Mouse (Mus musculus) thymus, postnatal 14 days (tissue): Measurements from ENCODE around the gene Hist1h2bh.
"Not testable (repeated sequence)": the region's sequence is repeated elsewhere in the genome, so short reads cannot be mapped to it uniquely, and the experiment has no call there.

Source experiments
- DNase-seq: peaks from one replicate; pipeline ENCODE4 v3.0.0; 2021

The Hist1h2bh gene

GRCm38 (mm10) chr13:23573034-23573897, 30.1 kb upstream of the Hist1h2bh start:
- peak; percentile 44 for DNase-seq

GRCm38 (mm10) chr13:23572218-23573033, 29.2 kb upstream of the Hist1h2bh start:
- no peak for DNase-seq

- peak; percentile 24 for DNase-seq
These were observed 28.5 kb upstream of the Hist1h2bh start for GRCm38 (mm10) chr13:23571504-23572217.

- DNase-seq: peak; percentile 79
These were observed 27.9 kb upstream of the Hist1h2bh start, which contains the start of the genes Hist1h2ae and Hist1h2bg for GRCm38 (mm10) chr13:23571022-23571503. TSS of gene Hist1h2ae (minus strand) at chr13:23571220. TSS of gene Hist1h2bg (plus strand) at chr13:23571396.

GRCm38 (mm10) chr13:23570261-23571021, 27.2 kb upstream of the Hist1h2bh start:
- not testable (repeated sequence) for DNase-seq

GRCm38 (mm10) chr13:23564482-23564881, 21.3 kb upstream of the Hist1h2bh start:
- DNase-seq: no peak

GRCm38 (mm10) chr13:23562699-23563462, 19.7 kb upstream of the Hist1h2bh start:
- DNase-seq: no peak

- DNase-seq: peak; percentile 90
These were observed 18.9 kb upstream of the Hist1h2bh start, which contains the start of gene Hist1h3e for GRCm38 (mm10) chr13:23561883-23562659. TSS of gene Hist1h3e (minus strand) at chr13:23562369.

GRCm38 (mm10) chr13:23561531-23561882, 18.3 kb upstream of the Hist1h2bh start:
- not testable (repeated sequence) for DNase-seq

- not testable (repeated sequence) for DNase-seq
These were observed 17.5 kb upstream of the Hist1h2bh start for GRCm38 (mm10) chr13:23560699-23561098.

GRCm38 (mm10) chr13:23556906-23557305, 13.7 kb upstream of the Hist1h2bh start:
- no peak for DNase-seq

- peak; percentile 76 for DNase-seq
These were observed 12.7 kb upstream of the Hist1h2bh start for GRCm38 (mm10) chr13:23555839-23556416.

- peak; percentile 93 for DNase-seq
These were observed 12.0 kb upstream of the Hist1h2bh start for GRCm38 (mm10) chr13:23554925-23555838.

GRCm38 (mm10) chr13:23554393-23554792, 11.2 kb upstream of the Hist1h2bh start:
- DNase-seq: no peak

- DNase-seq: no peak
These were observed 9.8 kb upstream of the Hist1h2bh start, which contains the start of gene Hist1h1d for GRCm38 (mm10) chr13:23552962-23553361. TSS of gene Hist1h1d (plus strand) at chr13:23553262.

GRCm38 (mm10) chr13:23551931-23552914, 9.0 kb upstream of the Hist1h2bh start:
- DNase-seq: no peak

- peak; percentile 91 for DNase-seq
These were observed 8.1 kb upstream of the Hist1h2bh start, which contains the start of gene Hist1h4f for GRCm38 (mm10) chr13:23551146-23551834. TSS of gene Hist1h4f (minus strand) at chr13:23551648.
